Mouse (Mus musculus) MEL (cell line): ENCODE data around the gene Tdrd6. TPM values are rescaled to one million over a fixed set of nuclear protein-coding genes. Genes with fewer than 3 reads are reported as not detected.

Source experiments
- DNase-seq: peaks from one replicate; pipeline ENCODE4 v3.0.0; 2011; ENCODE audit warnings: low read depth, low spot score
- H3K27ac ChIP-seq: 2 replicates; pipeline ENCODE4 v1.5.1; 2012; ENCODE audit warnings: low read depth, mild to moderate bottlenecking, control low read depth, low read length, moderate library complexity; ENCODE audit not compliant: control insufficient read depth
- H3K27me3 ChIP-seq, 2 experiments: fragments of 150-350 bp in 1 of 2; sonication (generic) in 1 of 2; 2 replicates each; pipeline ENCODE4 v1.6.1; 2012; ENCODE audit warnings: low read length in 2 of 2, mild to moderate bottlenecking in 2 of 2, improper control_type of control experiment in 1 of 2, moderate library complexity in 1 of 2; ENCODE audit not compliant: insufficient read depth in 2 of 2, control insufficient read depth in 1 of 2
- H3K36me3 ChIP-seq, 2 experiments: 2 replicates each; pipeline ENCODE4 v1.6.1; 2012 to 2014; ENCODE audit warnings: low read length in 2 of 2, improper control_type of control experiment in 1 of 2, inconsistent platforms in 1 of 2, mild to moderate bottlenecking in 1 of 2; ENCODE audit not compliant: insufficient read depth in 2 of 2, control insufficient read depth in 1 of 2
- H3K4me1 ChIP-seq, 2 experiments: fragments of 150-350 bp in 1 of 2; sonication (generic) in 1 of 2; 2 replicates each; pipeline ENCODE4 v1.6.1; 2012; ENCODE audit warnings: low read length in 2 of 2, improper control_type of control experiment in 1 of 2, mild to moderate bottlenecking in 1 of 2; ENCODE audit not compliant: insufficient read depth in 2 of 2, control insufficient read depth in 1 of 2
- H3K4me3 ChIP-seq, 2 experiments: fragments of 150-350 bp in 1 of 2; sonication (generic) in 1 of 2; 2 replicates each; pipeline ENCODE4 v1.5.1; 2012; ENCODE audit warnings: low read depth in 2 of 2, low read length in 2 of 2, mild to moderate bottlenecking in 2 of 2, moderate library complexity in 2 of 2, control low read depth in 1 of 2, improper control_type of control experiment in 1 of 2; ENCODE audit not compliant: control insufficient read depth in 1 of 2, insufficient read depth in 1 of 2
- H3K79me2 ChIP-seq: 2 replicates; pipeline ENCODE4 v1.6.1; 2012; ENCODE audit warnings: mild to moderate bottlenecking, low read length, moderate library complexity; ENCODE audit not compliant: control insufficient read depth, poor library complexity, insufficient read depth
- H3K9ac ChIP-seq: 2 replicates; pipeline ENCODE4 v1.6.1; 2012; ENCODE audit warnings: low read depth, mild to moderate bottlenecking, control low read depth, low read length, moderate library complexity; ENCODE audit not compliant: control insufficient read depth, poor library complexity, severe bottlenecking
- H3K9me3 ChIP-seq: fragments of 150-350 bp; sonication (generic); replicated peaks from 2 replicates; pipeline ENCODE4 v1.6.1; 2012; ENCODE audit warnings: mild to moderate bottlenecking, low read length, improper control_type of control experiment, moderate library complexity; ENCODE audit not compliant: insufficient read depth
- CHD1 ChIP-seq: IDR thresholded peaks from 2 replicates; pipeline ENCODE4 v1.6.1; 2012; ENCODE audit warnings: low read depth, mild to moderate bottlenecking, inconsistent platforms, low read length, improper control_type of control experiment
- EP300 ChIP-seq, 2 experiments: IDR thresholded peaks; 2 replicates each; pipeline ENCODE4 v1.6.1; 2011; ENCODE audit warnings: improper control_type of control experiment in 2 of 2, low read length in 2 of 2, low read depth in 1 of 2, mild to moderate bottlenecking in 1 of 2
- GABPA ChIP-seq: IDR thresholded peaks from 2 replicates; pipeline ENCODE4 v1.6.1; 2012; ENCODE audit warnings: low read depth, mild to moderate bottlenecking, inconsistent platforms, low read length, improper control_type of control experiment, moderate library complexity
- HCFC1 ChIP-seq: IDR thresholded peaks from 2 replicates; pipeline ENCODE4 v1.6.1; 2012; ENCODE audit warnings: low read depth, mild to moderate bottlenecking, inconsistent platforms, low read length, improper control_type of control experiment, moderate library complexity
- JUND ChIP-seq: IDR thresholded peaks from 2 replicates; pipeline ENCODE4 v1.6.1; 2011; ENCODE audit warnings: low read depth, mild to moderate bottlenecking, improper control_type of control experiment, low read length
- KAT2A ChIP-seq: conservative IDR thresholded peaks from 2 replicates; pipeline ENCODE4 v1.6.1; 2012; ENCODE audit warnings: low read depth, low read length, improper control_type of control experiment, inconsistent platforms
- MAFK ChIP-seq: IDR thresholded peaks from 2 replicates; pipeline ENCODE4 v1.6.1; 2011; ENCODE audit warnings: low read depth, mild to moderate bottlenecking, low read length, improper control_type of control experiment, borderline replicate concordance
- MXI1 ChIP-seq: IDR thresholded peaks from 2 replicates; pipeline ENCODE4 v1.6.1; 2011; ENCODE audit warnings: mild to moderate bottlenecking, low read depth, low read length, improper control_type of control experiment
- MYC ChIP-seq: IDR thresholded peaks from 2 replicates; pipeline ENCODE4 v1.6.1; 2011; ENCODE audit warnings: low read depth, mild to moderate bottlenecking, low read length, improper control_type of control experiment, moderate library complexity
- NRF1 ChIP-seq: IDR thresholded peaks from 2 replicates; pipeline ENCODE4 v1.6.1; 2014; ENCODE audit warnings: low read depth, mild to moderate bottlenecking, inconsistent platforms, low read length, improper control_type of control experiment, moderate library complexity; ENCODE audit not compliant: poor library complexity, insufficient read depth, severe bottlenecking
- RAD21 ChIP-seq: IDR thresholded peaks from 2 replicates; pipeline ENCODE4 v1.6.1; 2011; ENCODE audit warnings: mild to moderate bottlenecking, low read depth, low read length, improper control_type of control experiment
- RCOR1 ChIP-seq: IDR thresholded peaks from 2 replicates; pipeline ENCODE4 v1.6.1; 2012; ENCODE audit warnings: low read depth, mild to moderate bottlenecking, inconsistent platforms, low read length, improper control_type of control experiment
- TAL1 ChIP-seq: IDR thresholded peaks from 2 replicates; pipeline ENCODE4 v1.6.1; 2012; ENCODE audit warnings: mild to moderate bottlenecking, inconsistent platforms, low read length, moderate library complexity, mixed read lengths
- TBP ChIP-seq: IDR thresholded peaks from 2 replicates; pipeline ENCODE4 v1.8.0; 2011; ENCODE audit warnings: low read depth, low read length, improper control_type of control experiment
- USF1 ChIP-seq: IDR thresholded peaks from 2 replicates; pipeline ENCODE4 v1.6.1; 2014; ENCODE audit warnings: low read depth, mild to moderate bottlenecking, inconsistent platforms, low read length, improper control_type of control experiment, moderate library complexity
- ZMIZ1 ChIP-seq: IDR thresholded peaks from 2 replicates; pipeline ENCODE4 v1.6.1; 2012; ENCODE audit warnings: low read depth, mild to moderate bottlenecking, inconsistent platforms, low read length, improper control_type of control experiment, moderate library complexity
- ZNF384 ChIP-seq: IDR thresholded peaks from 2 replicates; pipeline ENCODE4 v1.6.1; 2012; ENCODE audit warnings: low read depth, mild to moderate bottlenecking, inconsistent platforms, low read length, improper control_type of control experiment
- polyA plus RNA-seq, 2 experiments: library from polyadenylated mRNA; stranded (reverse) in 1 of 2; unstranded in 1 of 2; fragments of >175 nt in 1 of 2; fragments of >200 nt in 1 of 2; gene quantifications; 2 replicates each; pipeline versions ENCODE4 v1.2.1 to v1.2.4; 2012; ENCODE audit warnings: low replicate concordance in 2 of 2, low read depth in 1 of 2; ENCODE audit not compliant: insufficient read length in 2 of 2, insufficient read depth in 1 of 2, missing spikeins in 1 of 2
- total RNA-seq: library from RNA; depleted of rRNA; stranded (reverse); fragments of 300-350 nt; gene quantifications from 2 replicates; pipeline ENCODE4 v1.2.3, GENCODE M21; 2012

Gene Tdrd6
- total and polyA plus RNA-seq, 3 experiments = not detected

GRCm38 (mm10) chr17:43645136-43645535, 15.0 kb upstream of the Tdrd6 start:
- Histone ChIP-seq H3K27me3 (no peaks in the 10 kb centered on the region), H3K79me2 (no peaks in the 10 kb centered on the region), H3K9ac (no peak overlapping the region), H3K4me1 (no peaks in the 10 kb centered on the region), H3K4me3 (no peak overlapping the region), H3K9me3 (no peaks in the 10 kb centered on the region), H3K36me3 (no peaks in the 10 kb centered on the region), H3K27ac (no peak overlapping the region)
- no peak for TF ChIP-seq EP300 (IDR thresholded peaks at IDR 0.05; ENCODE audit: low read depth in 1 of 2, low read length in 2 of 2)
- no peak for TF ChIP-seq ZNF384
- TF ChIP-seq MAFK = no peak
- TF ChIP-seq RAD21 = no peak
- no peak for TF ChIP-seq TAL1
- no peak for TF ChIP-seq TBP
- TF ChIP-seq GABPA = no peak
- DNase-seq = no peak

GRCm38 (mm10) chr17:43644375-43644774, 14.3 kb upstream of the Tdrd6 start:
- TF ChIP-seq ZMIZ1 (no peak), MYC (no peak), MXI1 (no peak), CHD1 (no peak), JUND (no peak), GABPA (no peak), USF1 (no peak), HCFC1 (no peak), RCOR1 (no peak), NRF1 (no peak), KAT2A (no peak)
- Histone ChIP-seq H3K4me1 (no peaks in the 10 kb centered on the region), H3K79me2 (no peaks in the 10 kb centered on the region), H3K9me3 (no peaks in the 10 kb centered on the region), H3K27ac (no peak overlapping the region), H3K27me3 (no peaks in the 10 kb centered on the region), H3K36me3 (no peaks in the 10 kb centered on the region), H3K4me3 (no peak overlapping the region), H3K9ac (no peak overlapping the region)
- no peak for DNase-seq
